Mouse (Mus musculus) liver, embryonic 14.5 days (tissue): ENCODE data around the gene Helt.

ENCODE experiments used
- CTCF ChIP-seq: IDR thresholded peaks from 2 replicates; pipeline ENCODE4 v1.5.1; 2016; ENCODE audit warnings: antibody characterized with exemption, low read depth, control low read depth
- EP300 ChIP-seq: IDR thresholded peaks from 2 replicates; pipeline ENCODE4 v1.6.1; 2016; ENCODE audit warnings: antibody characterized with exemption, low read depth

GRCm38 (mm10) chr8:46317161-46317560 lies 22.7 kb upstream of the Helt start:
- no peak for TF ChIP-seq CTCF
- TF ChIP-seq EP300 = no peak
